Mouse (Mus musculus): ENCODE measurements at regions not wholly inside any gene's neighbourhood (a gene's known extent, or its start where the extent isn't known, plus 50 kb on each side); places are given as distances from the start of the nearest gene placed in this dataset.

DNA sequence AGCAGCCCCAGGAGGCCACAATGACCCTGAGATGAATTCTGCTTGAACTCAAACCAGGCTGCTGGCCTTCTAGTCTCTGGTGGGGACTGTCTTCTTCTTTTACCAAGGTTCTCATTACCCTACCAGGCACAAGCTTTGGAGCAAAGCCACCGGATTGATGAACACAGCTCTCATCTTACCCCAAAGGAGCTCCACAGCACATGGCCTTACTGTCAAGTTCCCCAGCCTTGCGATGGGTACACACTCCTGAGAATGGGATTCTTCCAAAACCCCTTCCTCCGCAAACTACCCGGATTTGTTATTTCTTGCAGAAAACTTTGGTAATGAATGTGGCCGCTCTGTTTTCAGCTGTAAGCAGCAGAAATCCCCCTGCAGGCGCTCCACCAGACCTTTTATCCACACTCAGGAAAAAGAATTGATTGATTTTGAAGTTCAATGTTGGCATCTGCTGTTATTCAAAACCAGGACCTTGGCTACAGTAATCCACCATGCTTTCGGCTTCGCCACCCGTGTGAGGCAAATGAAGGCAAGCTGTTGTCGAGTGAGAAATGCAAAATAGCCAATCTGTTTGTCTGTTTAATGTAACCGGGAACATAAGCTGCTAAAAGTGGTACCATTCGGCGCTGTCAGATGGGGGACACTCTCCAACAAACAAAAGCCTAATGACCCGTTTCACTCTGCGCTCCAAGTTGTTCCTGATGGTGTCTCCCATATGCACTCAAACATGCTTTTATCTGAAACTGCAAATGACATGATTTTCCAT is 278.9 kb downstream of the Maf start:
- WGBS = 70% methylated on average over 15 of the region's 15 CpGs
- Histone ChIP-seq H3K27ac (ENCODE audit: insufficient read depth, low read depth, low read length) (no peak overlapping the region), H3K4me3 (ENCODE audit: insufficient read depth, low read depth, low read length) (no peak overlapping the region), H3K4me1 (ENCODE audit: control insufficient read depth, insufficient read depth, low read length) (no peaks in the 10 kb centered on the region)
- TF ChIP-seq POLR2A (IDR thresholded peaks at IDR 0.05; ENCODE audit: insufficient read depth, low read depth, low read length) (no peak), CTCF (IDR thresholded peaks at IDR 0.05; ENCODE audit: insufficient read depth, low read depth, low read length) (no peak)

- no peak overlapping the region for H3K27ac ChIP-seq (ENCODE audit: insufficient read depth, low read depth, low read length)
- no peaks in the 10 kb centered on the region for H3K4me1 ChIP-seq (ENCODE audit: control insufficient read depth, insufficient read depth, low read length)
- no peak for TF ChIP-seq POLR2A (IDR thresholded peaks at IDR 0.05; ENCODE audit: insufficient read depth, low read depth, low read length)
- no peak for TF ChIP-seq CTCF (IDR thresholded peaks at IDR 0.05; ENCODE audit: insufficient read depth, low read depth, low read length)
- 92% methylated on average over 2 of the region's 2 CpGs for WGBS
- H3K4me3 ChIP-seq (ENCODE audit: insufficient read depth, low read depth, low read length) = no peak overlapping the region
Observed at GRCm38 (mm10) chr8:115428022-115428421, 279.6 kb downstream of the Maf start.

GRCm38 (mm10) chr8:115427490-115427889 is 280.1 kb downstream of the Maf start:
- WGBS = 83% methylated on average over 3 of the region's 3 CpGs
- H3K27ac ChIP-seq (ENCODE audit: insufficient read depth, low read depth, low read length) = no peak overlapping the region
- TF ChIP-seq CTCF (IDR thresholded peaks at IDR 0.05; ENCODE audit: insufficient read depth, low read depth, low read length) = no peak
- TF ChIP-seq POLR2A (IDR thresholded peaks at IDR 0.05; ENCODE audit: insufficient read depth, low read depth, low read length) = no peak
- no peaks in the 10 kb centered on the region for H3K4me1 ChIP-seq (ENCODE audit: control insufficient read depth, insufficient read depth, low read length)
- H3K4me3 ChIP-seq (ENCODE audit: insufficient read depth, low read depth, low read length) = no peak overlapping the region

DNA sequence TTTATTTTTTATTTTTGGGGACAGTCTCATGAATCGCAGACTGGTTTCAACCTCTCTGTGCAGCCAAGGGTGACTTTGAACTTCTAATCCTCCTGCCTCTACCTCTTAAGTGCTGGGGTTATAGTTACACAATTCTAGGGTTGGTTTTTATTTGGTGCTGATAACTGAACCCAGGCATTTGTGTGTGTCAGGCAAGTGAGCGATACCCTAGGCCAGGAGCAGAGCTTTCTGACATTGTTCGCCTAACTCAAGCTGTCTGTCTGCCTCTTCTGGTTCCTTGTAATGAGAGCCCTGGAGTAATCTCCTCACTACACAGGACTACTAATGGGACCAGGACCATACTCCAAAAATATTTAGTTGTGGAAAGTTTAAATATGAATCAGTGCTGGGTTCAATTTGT is 281.1 kb downstream of the Maf start:
- no peak overlapping the region for H3K4me3 ChIP-seq (ENCODE audit: insufficient read depth, low read depth, low read length)
- no peaks in the 10 kb centered on the region for H3K4me1 ChIP-seq (ENCODE audit: control insufficient read depth, insufficient read depth, low read length)
- TF ChIP-seq CTCF (IDR thresholded peaks at IDR 0.05; ENCODE audit: insufficient read depth, low read depth, low read length) (no peak), POLR2A (IDR thresholded peaks at IDR 0.05; ENCODE audit: insufficient read depth, low read depth, low read length) (no peak)
- H3K27ac ChIP-seq (ENCODE audit: insufficient read depth, low read depth, low read length) = no peak overlapping the region
- WGBS = 100% methylated on average over 3 of the region's 3 CpGs

DNA sequence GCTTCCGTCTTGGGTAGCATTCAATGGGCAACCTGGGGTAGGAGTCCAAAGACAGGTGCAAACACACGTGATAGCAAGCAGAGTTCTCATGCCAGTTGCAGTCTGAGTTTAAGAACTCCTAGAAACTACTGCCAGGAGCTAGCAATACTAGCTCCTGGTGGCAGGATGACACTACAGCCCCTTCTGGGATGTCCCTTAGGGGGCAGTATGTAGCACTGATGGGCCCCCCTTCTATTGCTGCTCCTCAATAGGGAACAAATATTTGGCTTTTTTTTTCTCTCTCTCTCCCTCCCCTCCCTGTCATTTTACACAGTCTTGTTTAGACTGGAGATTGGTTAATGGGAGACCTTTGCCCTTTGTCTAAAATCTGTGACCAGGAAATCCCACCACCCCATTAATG is 282.2 kb downstream of the Maf start:
- H3K4me3 ChIP-seq (ENCODE audit: insufficient read depth, low read depth, low read length) = no peak overlapping the region
- WGBS = 81% methylated on average over 2 of the region's 2 CpGs
- TF ChIP-seq POLR2A (IDR thresholded peaks at IDR 0.05; ENCODE audit: insufficient read depth, low read depth, low read length) = no peak
- TF ChIP-seq CTCF (IDR thresholded peaks at IDR 0.05; ENCODE audit: insufficient read depth, low read depth, low read length) = no peak
- no peak overlapping the region for H3K27ac ChIP-seq (ENCODE audit: insufficient read depth, low read depth, low read length)
- no peaks in the 10 kb centered on the region for H3K4me1 ChIP-seq (ENCODE audit: control insufficient read depth, insufficient read depth, low read length)

- Histone ChIP-seq H3K27ac (ENCODE audit: insufficient read depth, low read depth, low read length) (no peak overlapping the region), H3K4me3 (ENCODE audit: insufficient read depth, low read depth, low read length) (no peak overlapping the region), H3K4me1 (ENCODE audit: control insufficient read depth, insufficient read depth, low read length) (no peaks in the 10 kb centered on the region)
- no peak for TF ChIP-seq CTCF (IDR thresholded peaks at IDR 0.05; ENCODE audit: insufficient read depth, low read depth, low read length)
- no peak for TF ChIP-seq POLR2A (IDR thresholded peaks at IDR 0.05; ENCODE audit: insufficient read depth, low read depth, low read length)
- 92% methylated on average over 2 of the region's 2 CpGs for WGBS
Observed at GRCm38 (mm10) chr8:115423682-115424081, 283.9 kb downstream of the Maf start.

GRCm38 (mm10) chr8:115423056-115423455 is 284.5 kb downstream of the Maf start:
- no peak for TF ChIP-seq CTCF (IDR thresholded peaks at IDR 0.05; ENCODE audit: insufficient read depth, low read depth, low read length)
- TF ChIP-seq POLR2A (IDR thresholded peaks at IDR 0.05; ENCODE audit: insufficient read depth, low read depth, low read length) = no peak
- Histone ChIP-seq H3K4me1 (ENCODE audit: control insufficient read depth, insufficient read depth, low read length) (no peaks in the 10 kb centered on the region), H3K27ac (ENCODE audit: insufficient read depth, low read depth, low read length) (no peak overlapping the region), H3K4me3 (ENCODE audit: insufficient read depth, low read depth, low read length) (no peak overlapping the region)
- 93% methylated on average over 5 of the region's 5 CpGs for WGBS

GRCm38 (mm10) chr8:115420536-115420935 is 287.1 kb downstream of the Maf start:
- TF ChIP-seq POLR2A (IDR thresholded peaks at IDR 0.05; ENCODE audit: insufficient read depth, low read depth, low read length) (no peak), CTCF (IDR thresholded peaks at IDR 0.05; ENCODE audit: insufficient read depth, low read depth, low read length) (no peak)
- Histone ChIP-seq H3K27ac (ENCODE audit: insufficient read depth, low read depth, low read length) (no peak overlapping the region), H3K4me1 (ENCODE audit: control insufficient read depth, insufficient read depth, low read length) (no peaks in the 10 kb centered on the region), H3K4me3 (ENCODE audit: insufficient read depth, low read depth, low read length) (no peak overlapping the region)
- WGBS = 95% methylated on average over 3 of the region's 3 CpGs

GRCm38 (mm10) chr8:115420131-115420530 is 287.5 kb downstream of the Maf start:
- 85% methylated on average over 6 of the region's 6 CpGs for WGBS
- H3K27ac ChIP-seq (ENCODE audit: insufficient read depth, low read depth, low read length) = no peak overlapping the region
- TF ChIP-seq POLR2A (IDR thresholded peaks at IDR 0.05; ENCODE audit: insufficient read depth, low read depth, low read length) (no peak), CTCF (IDR thresholded peaks at IDR 0.05; ENCODE audit: insufficient read depth, low read depth, low read length) (no peak)
- H3K4me3 ChIP-seq (ENCODE audit: insufficient read depth, low read depth, low read length) = no peak overlapping the region
- H3K4me1 ChIP-seq (ENCODE audit: control insufficient read depth, insufficient read depth, low read length) = no peaks in the 10 kb centered on the region
